Mouse (Mus musculus) intestine, postnatal 0 days (tissue): ENCODE data around the gene Jund. TPM values are rescaled to one million over a fixed set of nuclear protein-coding genes. Genes with fewer than 3 reads are reported as not detected.
A peak's percentile ranks its signal among the peaks of the same experiment; 100 is the strongest.

Source experiments
- ATAC-seq: fragments of 200-750 bp; cut with Nextera tagmentation; 2 replicates; pipeline ENCODE4 v1.8.0; 2017; ENCODE audit warnings: mild to moderate bottlenecking, moderate TSS enrichment, moderate library complexity
- H3K27ac ChIP-seq: fragments of 300-500 bp; sonication (generic); 2 replicates; pipeline ENCODE4 v1.5.1; 2014; ENCODE audit warnings: mild to moderate bottlenecking, low read depth, low read length, moderate library complexity
- H3K27me3 ChIP-seq: fragments of 300-500 bp; sonication (generic); replicated peaks from 2 replicates; pipeline ENCODE4 v1.6.1; 2014; ENCODE audit warnings: low read length, mixed read lengths; ENCODE audit not compliant: control insufficient read depth, insufficient read depth
- H3K36me3 ChIP-seq: fragments of 300-500 bp; sonication (generic); 2 replicates; pipeline ENCODE4 v1.6.1; 2014; ENCODE audit warnings: mild to moderate bottlenecking, moderate library complexity; ENCODE audit not compliant: control insufficient read depth, insufficient read depth
- H3K4me1 ChIP-seq: fragments of 300-500 bp; sonication (generic); replicated peaks from 2 replicates; pipeline ENCODE4 v1.6.1; 2014; ENCODE audit warnings: antibody characterized with exemption, low read length, mixed read lengths; ENCODE audit not compliant: control insufficient read depth, insufficient read depth
- H3K4me2 ChIP-seq: fragments of 300-500 bp; sonication (generic); replicated peaks from 2 replicates; pipeline ENCODE4 v1.6.1; 2014; ENCODE audit warnings: low read depth, mild to moderate bottlenecking, moderate library complexity
- H3K4me3 ChIP-seq: fragments of 300-500 bp; sonication (generic); 2 replicates; pipeline ENCODE4 v1.5.1; 2014; ENCODE audit warnings: low read depth, low read length
- H3K9ac ChIP-seq: fragments of 300-500 bp; sonication (generic); 2 replicates; pipeline ENCODE4 v1.6.1; 2014; ENCODE audit warnings: mild to moderate bottlenecking, low read depth, low read length
- H3K9me3 ChIP-seq: fragments of 300-500 bp; sonication (generic); 2 replicates; pipeline ENCODE4 v1.6.1; 2016; ENCODE audit warnings: mixed run types; ENCODE audit not compliant: control insufficient read depth
- CTCF ChIP-seq: sonication (generic); IDR thresholded peaks from 2 replicates; pipeline ENCODE4 v1.5.1; 2016; ENCODE audit warnings: low read depth, mild to moderate bottlenecking, control low read depth, antibody characterized with exemption, moderate library complexity
- WGBS: fragments of 180-500 bp; shearing (Covaris S2); extraction: QIAGEN DNeasy Blood & Tissue Kit; methylation state at CpG from one replicate; pipeline ENCODE4 v1.1.7; 2014; 5-methylcytosine and 5-hydroxymethylcytosine counted together
- polyA plus RNA-seq: library from polyadenylated mRNA; unstranded; fragments of >200 nt; fragmentation: Nextera tagmentation; extraction: Ambion mirVana; gene quantifications from 2 replicates; pipeline ENCODE4 v1.2.1, GENCODE M21; 2015

The Jund gene
- polyA plus RNA-seq, 1 experiment from 2014 or later: 121 TPM

GRCm38 (mm10) chr8:70663691-70664090 is 35.1 kb upstream of the Jund start:
- Histone ChIP-seq H3K9ac (no peak overlapping the region), H3K4me3 (no peak overlapping the region), H3K9me3 (no peaks in the 10 kb centered on the region), H3K27me3 (no peaks in the 10 kb centered on the region), H3K27ac (no peak overlapping the region), H3K4me2 (no peak overlapping the region), H3K36me3 (no peaks in the 10 kb centered on the region), H3K4me1 (no peaks in the 10 kb centered on the region; the same call in 1 of the 2 replicates)
- TF ChIP-seq CTCF: no peak
- 30% methylated on average over 4 of the region's 4 CpGs for whole genome bisulfite sequencing
- no peak for ATAC-seq

- Histone ChIP-seq H3K27me3 (no peaks in the 10 kb centered on the region), H3K4me2 (no peak overlapping the region), H3K9ac (no peak overlapping the region), H3K36me3 (no peaks in the 10 kb centered on the region), H3K4me1 (no peaks in the 10 kb centered on the region; the same call in 1 of the 2 replicates), H3K27ac (no peak overlapping the region), H3K4me3 (no peak overlapping the region), H3K9me3 (no peaks in the 10 kb centered on the region)
- WGBS: 69% methylated on average over 3 of the region's 3 CpGs
- no peak for TF ChIP-seq CTCF
- no peak for ATAC-seq
Measured at GRCm38 (mm10) chr8:70664631-70665030, 34.1 kb upstream of the Jund start.

- H3K27ac ChIP-seq: peak overlapping the region; percentile 15; the same call in 1 of the 2 replicates
- TF ChIP-seq CTCF: no peak
- H3K27me3 ChIP-seq: no peaks in the 10 kb centered on the region
- no peak overlapping the region for H3K9ac ChIP-seq
- no peaks in the 10 kb centered on the region for H3K9me3 ChIP-seq
- no peak overlapping the region for H3K4me3 ChIP-seq
- 32% methylated on average over 2 of the region's 2 CpGs for WGBS
- no peaks in the 10 kb centered on the region for H3K36me3 ChIP-seq
- ATAC-seq: peak; percentile 87
- H3K4me2 ChIP-seq: no peak overlapping the region
- no peaks in the 10 kb centered on the region; the same call in 1 of the 2 replicates for H3K4me1 ChIP-seq
Measured at GRCm38 (mm10) chr8:70665599-70665998, 33.1 kb upstream of the Jund start.

DNA sequence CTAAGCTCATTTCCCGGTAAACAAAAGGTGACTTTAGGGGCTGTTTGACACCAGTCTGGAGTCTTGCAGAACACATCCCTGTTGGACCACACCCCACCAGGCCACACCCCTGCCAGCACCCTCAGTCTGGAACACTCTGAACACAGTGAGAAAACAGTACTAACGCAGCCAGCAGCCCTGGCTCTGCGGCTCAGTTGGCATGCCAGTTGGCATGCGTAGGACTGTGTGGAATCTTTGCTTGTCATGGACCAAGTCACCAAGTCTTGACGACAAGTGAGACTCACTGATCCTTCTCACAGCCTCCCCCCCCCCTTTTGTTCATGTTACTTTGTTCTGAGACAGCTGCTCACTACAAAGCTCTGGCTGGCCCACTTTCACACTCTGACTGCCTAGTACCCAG is 31.7 kb upstream of the Jund start:
- ATAC-seq: peak; percentile 25; the same call in 1 of the 2 replicates
- Histone ChIP-seq H3K9me3 (no peaks in the 10 kb centered on the region), H3K27me3 (no peaks in the 10 kb centered on the region), H3K27ac (no peak overlapping the region), H3K4me1 (no peaks in the 10 kb centered on the region; the same call in 1 of the 2 replicates), H3K4me2 (no peak overlapping the region), H3K36me3 (no peaks in the 10 kb centered on the region), H3K4me3 (no peak overlapping the region), H3K9ac (no peak overlapping the region)
- WGBS: 48% methylated on average over 5 of the region's 5 CpGs
- TF ChIP-seq CTCF: no peak

DNA sequence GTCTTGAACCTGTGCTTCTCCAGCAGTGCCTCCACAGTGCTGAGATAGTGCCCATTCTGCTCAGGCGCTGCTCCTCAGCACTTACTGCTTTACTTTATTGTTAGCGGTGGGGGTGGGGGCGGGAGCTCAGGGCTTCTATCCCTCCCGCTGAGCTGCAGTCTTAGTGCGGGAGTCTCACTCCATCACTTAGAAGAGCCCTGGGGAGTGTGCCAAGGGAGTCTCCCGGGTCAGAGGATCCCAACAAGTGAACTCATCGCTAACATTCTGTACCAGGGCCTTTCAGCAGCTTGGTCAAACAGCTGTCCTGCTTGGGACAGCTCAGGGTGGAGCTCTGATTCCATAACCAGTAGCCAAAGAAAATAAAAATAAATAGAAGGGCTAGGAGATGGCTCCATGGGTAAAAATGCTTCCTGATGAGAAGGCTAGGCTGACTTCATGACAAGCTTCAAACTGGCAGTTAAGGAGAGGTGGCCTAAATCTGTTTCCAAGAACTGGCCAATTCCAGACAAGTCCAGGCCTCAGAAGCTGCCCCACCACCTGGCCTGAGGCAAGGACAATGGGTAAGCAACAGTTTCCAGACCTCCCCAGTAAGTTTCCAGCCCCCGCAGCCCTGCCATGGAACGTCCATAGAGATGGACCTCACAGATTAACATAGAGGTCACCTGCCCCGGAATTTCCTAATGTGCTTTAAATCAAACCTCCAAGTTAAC is 27.0 kb upstream of the Jund start:
- 74% methylated on average over 10 of the region's 10 CpGs for WGBS
- no peak for ATAC-seq
- Histone ChIP-seq H3K36me3 (no peaks in the 10 kb centered on the region), H3K4me3 (no peak overlapping the region), H3K4me1 (peaks cover 8% of the 10 kb centered on the region; the same call in 1 of the 2 replicates), H3K9ac (no peak overlapping the region), H3K4me2 (no peak overlapping the region), H3K9me3 (no peaks in the 10 kb centered on the region), H3K27ac (no peak overlapping the region), H3K27me3 (no peaks in the 10 kb centered on the region)
- no peak for TF ChIP-seq CTCF

DNA sequence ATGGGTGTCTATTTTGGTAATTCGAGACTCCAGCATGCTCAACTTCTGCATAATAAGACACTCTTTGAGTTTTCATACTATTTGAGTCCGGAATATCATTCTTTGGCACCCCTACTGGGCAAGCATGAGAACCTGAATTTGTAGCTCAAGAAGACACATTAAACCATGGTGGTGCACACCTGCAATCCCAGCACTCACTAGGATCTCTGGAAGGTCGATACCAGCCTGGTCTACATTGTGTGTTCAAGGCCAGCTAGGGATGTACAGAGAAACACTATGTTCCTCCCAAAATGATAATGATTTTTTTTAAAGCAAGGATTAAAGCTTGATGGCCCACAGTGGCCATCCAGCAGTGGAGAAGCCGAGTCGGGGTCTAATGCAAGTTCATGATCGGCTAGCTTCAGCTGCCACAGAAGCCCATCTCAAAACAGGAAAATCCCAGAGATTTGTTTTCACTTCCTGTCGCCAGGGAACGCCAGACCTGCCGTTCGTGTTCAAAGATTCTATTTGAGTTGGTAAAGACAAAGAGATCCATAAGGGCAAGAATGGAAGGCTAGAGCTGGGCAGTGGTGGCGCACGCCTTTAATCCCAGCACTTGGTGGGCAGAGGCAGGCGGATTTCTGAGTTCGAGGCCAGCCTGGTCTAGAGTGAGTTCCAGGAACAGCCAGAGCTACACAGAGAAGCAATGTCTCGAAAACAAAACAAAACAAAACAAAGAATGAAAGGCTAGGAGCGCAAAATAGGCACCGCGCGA is 26.2 kb upstream of the Jund start:
- Histone ChIP-seq H3K9ac (no peak overlapping the region; the same call in 1 of the 2 replicates), H3K36me3 (no peaks in the 10 kb centered on the region; the same call in 1 of the 2 replicates), H3K4me2 (peak overlapping the region; percentile 66), H3K9me3 (no peaks in the 10 kb centered on the region), H3K4me1 (peaks cover 8% of the 10 kb centered on the region; the same call in 1 of the 2 replicates), H3K4me3 (peak overlapping the region; percentile 66; the same call in 1 of the 2 replicates), H3K27ac (peak overlapping the region; percentile 95), H3K27me3 (no peaks in the 10 kb centered on the region)
- ATAC-seq: no peak; the same call in 1 of the 2 replicates
- TF ChIP-seq CTCF: peak; percentile 22; the same call in 1 of the 2 replicates
- WGBS: 34% methylated on average over 19 of the region's 19 CpGs
